Mouse (Mus musculus) right cerebral cortex, adult 2 months (tissue): ENCODE measurements at regions not wholly inside any gene's neighbourhood (a gene's known extent, or its start where the extent isn't known, plus 50 kb on each side); places are given as distances from the start of the nearest gene placed in this dataset.
A peak's percentile ranks its signal among the peaks of the same experiment; 100 is the strongest.

Experiments used
- DNase-seq, 2 experiments: peaks; one replicate each; pipeline ENCODE4 v3.0.0; 2021 to 2022; ENCODE audit warnings: low spot score in 2 of 2

DNA sequence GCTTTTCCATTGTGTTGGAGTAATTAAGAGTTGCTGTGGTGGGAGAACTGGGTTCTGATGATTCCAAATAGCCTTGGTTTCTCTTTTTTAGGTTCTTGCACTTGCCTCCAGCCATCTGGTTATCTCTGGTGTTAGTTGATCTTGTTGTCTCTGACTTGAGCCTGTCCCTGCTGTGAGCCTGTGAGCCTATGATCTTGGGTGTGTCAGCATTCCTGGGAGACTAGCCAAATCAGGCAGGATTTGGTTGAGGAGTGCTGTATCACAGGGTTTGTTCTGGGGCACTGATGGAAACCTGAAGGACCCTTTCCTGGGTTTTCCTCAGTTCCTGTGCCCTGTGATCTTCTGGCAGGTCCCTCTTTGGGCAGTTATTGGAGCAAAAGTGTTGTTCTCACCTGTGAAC lies 406.8 kb upstream of the Ppp6c start:
- DNase-seq: no peak

DNA sequence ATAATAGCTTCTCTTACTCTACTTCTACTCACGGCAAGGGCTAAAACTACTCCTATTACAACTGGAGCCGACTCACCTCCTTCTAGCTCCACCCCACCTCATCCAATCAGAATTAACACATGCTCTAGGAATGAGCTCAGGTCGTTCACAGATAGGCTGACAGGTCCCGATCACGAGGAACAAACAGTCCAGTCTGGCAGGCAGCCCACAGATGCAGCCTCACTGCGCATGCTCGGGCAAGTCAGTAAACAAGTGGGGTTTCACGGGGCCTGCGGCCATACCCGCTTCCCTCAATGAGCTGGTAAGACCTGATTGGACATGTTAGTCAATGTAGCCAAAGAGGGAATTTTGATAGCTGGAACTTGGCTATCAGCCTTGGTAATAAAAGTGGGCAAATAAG lies 388.0 kb upstream of the Ppp6c start:
- DNase-seq: no peak

DNA sequence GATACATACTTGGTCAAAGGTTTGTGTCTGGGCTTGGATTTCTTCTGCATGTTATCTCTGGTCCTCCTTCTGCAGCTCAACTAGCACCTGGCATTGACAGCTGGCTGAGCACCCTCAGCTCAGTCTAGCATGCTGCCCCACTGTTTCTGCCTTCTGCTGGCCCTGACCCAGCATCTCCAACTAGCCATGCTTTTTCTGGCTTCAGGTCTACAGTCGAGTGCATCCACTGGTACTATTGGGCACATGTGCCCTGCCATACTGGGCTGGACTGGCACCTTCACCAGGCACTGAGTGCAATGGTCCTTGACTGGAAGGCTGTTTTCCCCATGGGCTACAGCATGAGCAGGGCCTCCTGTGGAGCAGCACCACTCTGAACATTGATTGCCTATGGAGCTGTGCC lies 386.6 kb upstream of the Ppp6c start:
- DNase-seq: peak in 1 of 2 experiments; percentile 1

DNA sequence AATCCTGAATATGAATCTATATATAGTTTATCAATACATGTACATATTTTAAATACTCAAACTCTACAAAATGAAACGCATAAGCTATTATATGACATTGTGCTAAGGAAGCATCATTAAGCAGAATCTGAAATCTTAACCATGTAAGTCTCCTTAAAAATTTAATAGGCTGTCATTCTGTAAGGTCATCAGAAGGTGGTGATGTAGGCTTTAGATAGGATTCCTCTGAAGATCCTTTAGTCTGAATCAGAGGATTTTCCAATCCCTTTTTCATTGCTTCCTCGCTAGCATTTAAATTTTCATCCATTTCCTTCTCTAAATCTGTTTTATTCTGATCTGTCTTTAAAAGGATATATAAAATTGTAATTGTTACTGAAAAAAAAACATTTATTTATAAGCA lies 386.0 kb upstream of the Ppp6c start:
- DNase-seq: no peak

DNA sequence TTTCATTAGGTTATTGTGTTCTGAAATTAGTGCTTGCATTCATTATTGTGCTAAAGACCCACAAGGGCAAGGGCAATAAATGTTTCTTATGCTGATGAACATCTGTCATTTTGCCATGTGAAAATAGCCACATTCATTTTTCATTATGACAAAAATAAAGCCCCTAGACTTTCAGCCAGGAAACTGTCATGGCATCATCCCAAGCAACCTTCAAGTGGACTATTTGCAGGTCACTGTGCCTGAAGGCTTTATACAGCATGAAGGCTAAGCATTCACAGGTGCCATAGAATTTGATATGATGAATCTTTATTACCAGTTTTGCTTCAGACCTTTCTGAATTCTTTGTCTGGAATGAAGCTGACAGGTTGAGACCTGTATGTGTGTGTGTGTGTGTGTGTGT lies 376.0 kb upstream of the Ppp6c start:
- no peak for DNase-seq

DNA sequence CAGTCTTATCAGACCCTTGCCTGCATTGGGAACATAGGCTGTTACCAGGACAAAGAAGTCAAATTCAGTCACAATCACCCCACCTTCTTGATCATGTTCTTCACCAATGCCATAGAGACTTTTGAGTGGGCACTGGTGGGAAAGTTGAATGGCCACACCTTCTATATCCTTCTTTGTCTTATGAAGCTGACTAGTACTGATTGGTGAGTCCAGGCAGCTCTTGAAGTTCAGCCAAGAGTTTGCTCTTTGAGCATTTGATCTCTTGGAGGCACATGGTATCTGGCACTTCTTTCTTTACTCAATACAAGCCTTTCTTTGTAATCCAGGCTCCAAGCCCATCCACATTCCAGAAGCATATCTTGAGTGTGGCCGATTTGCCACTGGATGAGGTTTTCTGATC lies 331.9 kb upstream of the Ppp6c start:
- DNase-seq: no peak

DNA sequence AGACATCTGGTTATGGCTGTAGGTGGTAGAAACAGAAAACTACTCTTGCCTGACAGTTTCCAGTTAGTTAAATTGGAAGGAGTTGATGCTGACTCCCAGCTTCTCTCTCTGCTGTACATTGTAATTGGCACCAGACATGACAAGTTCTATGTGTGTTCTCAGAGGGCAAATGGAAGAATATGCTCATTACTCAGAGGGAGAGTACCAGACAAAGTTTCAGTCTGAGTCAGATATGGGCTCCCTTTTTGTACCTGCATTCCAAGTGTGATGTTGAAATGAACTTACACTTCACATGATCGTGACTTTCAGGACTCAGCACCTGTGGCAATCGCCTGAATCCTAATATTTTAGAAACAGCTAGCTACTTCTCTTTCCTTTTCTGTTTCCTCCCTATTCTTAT lies 281.7 kb upstream of the Ppp6c start:
- no peak for DNase-seq

DNA sequence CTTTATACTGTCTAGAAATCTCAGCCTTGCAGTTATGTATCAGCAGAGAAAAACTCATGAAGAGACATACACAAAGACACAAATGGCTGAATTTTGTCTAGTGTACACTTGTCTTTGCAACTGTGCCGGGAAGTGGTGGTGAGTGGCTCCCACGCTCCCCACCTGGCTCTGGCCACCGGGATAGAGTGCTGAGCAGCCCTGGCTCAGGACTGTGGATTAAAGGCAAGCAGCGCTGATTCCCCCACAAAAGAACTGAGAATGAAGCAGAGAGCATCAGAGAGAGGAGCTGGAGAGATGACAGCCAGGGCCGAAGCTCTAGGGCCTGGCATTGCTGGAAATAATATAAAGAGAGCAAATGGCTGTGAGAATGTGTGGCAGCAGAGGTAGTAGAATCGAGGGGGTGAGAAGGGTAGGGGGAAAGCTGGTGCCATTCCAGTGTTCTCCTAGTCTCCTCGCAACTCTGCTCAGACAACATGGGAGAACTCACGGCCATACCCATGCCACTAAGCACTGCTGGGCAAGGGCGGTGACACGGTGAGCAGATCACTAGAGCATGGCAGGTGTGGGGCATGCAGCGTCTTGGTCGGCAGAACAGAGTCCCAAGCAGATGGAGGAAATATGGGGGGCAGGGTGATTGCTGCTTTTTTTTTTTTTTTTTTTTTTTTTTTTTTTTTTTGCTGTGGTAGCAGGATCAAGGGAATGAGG lies 257.1 kb upstream of the Ppp6c start:
- no peak for DNase-seq

DNA sequence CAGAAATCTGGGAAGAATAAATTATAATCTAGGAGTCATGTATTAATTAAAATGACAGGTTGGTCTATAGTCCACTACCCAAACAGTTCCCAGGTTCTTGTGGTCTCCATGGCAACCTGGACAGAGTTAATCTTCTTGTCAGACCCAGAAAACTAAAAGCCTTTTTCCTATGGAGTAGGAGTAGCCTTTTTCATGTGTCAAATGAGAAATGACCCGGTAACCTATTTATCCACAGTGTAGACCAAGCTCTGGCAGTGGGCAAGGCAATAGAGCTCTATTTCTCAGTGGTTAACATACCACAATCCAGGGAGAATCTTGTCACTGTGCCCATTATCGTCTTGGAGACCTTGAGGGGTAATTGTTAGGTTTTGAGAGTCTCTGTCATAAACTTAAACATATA lies 256.4 kb upstream of the Ppp6c start:
- no peak for DNase-seq

DNA sequence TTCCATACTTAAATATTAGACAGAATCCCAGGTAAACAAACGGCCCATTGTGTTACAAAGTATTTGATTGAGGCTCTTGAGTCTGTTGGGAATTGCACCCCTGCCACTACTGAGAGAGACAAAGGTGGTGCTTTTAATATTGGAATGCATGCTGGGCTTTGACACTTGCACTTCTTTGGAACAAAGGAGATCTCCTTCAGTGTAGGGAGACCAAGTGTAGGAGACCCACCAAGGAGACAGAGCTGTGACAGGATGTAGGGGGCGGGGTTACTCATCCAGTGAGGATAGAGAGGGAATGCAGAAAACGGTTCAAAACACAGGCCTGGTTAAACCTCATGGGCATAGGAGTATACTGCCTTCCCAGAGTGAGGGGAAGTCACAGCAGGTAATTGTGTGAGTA lies 254.0 kb upstream of the Ppp6c start:
- DNase-seq: no peak

DNA sequence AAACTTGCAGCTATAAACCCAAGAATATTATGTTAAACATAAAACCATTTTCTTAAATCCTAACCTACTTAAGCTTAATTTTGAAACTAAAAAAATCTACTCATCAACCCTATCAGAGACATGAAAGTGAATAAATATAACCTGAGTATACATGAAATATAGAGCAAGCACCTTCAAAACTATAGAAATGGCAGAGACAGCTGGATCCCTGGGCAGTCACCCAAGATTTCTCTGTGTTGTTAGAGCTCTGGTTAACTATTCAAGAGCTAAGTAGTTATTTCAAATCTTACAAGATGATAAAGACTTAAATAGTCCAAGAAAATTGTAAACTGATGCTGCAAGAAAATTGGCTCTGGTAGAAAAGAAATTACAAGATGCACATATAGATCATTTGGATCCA lies 246.7 kb upstream of the Ppp6c start:
- peak; percentile 3 to 16 for DNase-seq
